Mouse (Mus musculus): ENCODE results near the gene Ipo13.

DNA sequence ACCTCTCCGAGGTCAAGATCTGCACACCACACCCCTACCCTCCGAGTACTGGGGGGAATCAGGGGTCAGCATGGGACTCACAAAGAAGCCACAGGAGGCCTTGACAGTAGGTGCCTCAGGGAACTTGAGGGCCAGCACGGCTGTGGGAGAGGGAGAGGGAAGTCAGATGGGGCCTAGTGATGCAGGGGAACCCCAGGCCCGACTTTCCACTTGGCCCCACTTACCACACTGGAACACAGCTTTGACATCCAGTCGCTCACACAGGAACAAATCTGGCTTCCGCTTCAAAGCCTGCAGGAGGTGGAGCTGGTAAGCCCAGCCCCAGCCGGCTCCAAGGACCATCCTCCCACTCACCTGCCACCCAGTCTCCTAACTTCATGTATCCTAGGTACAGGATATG lies 19.5 kb downstream of the Ipo13 start:
- no peak for TF ChIP-seq CTCF (IDR thresholded peaks at IDR 0.05; ENCODE audit: borderline replicate concordance, insufficient read depth, low read depth, low read length)
- TF ChIP-seq POLR2A (IDR thresholded peaks at IDR 0.05; ENCODE audit: borderline replicate concordance, insufficient read depth, low read length): no peak

Measured in cerebellum, adult 2 months (tissue).